Mouse (Mus musculus) forebrain, embryonic 12.5 days (tissue): ENCODE measurements around the gene Cmtm7. TPM values are rescaled to one million over a fixed set of nuclear protein-coding genes. Genes with fewer than 3 reads are reported as not detected.

Source experiments
- ATAC-seq: fragments of 200-750 bp; cut with Nextera tagmentation; 2 replicates; pipeline ENCODE4 v1.8.0; 2017; ENCODE audit warnings: moderate TSS enrichment; ENCODE audit not compliant: low FRiP score
- H3K27ac ChIP-seq: fragments of 300-500 bp; sonication (generic); 2 replicates; pipeline ENCODE4 v1.5.1; 2016; ENCODE audit warnings: mild to moderate bottlenecking
- H3K27me3 ChIP-seq: fragments of 300-500 bp; sonication (generic); 2 replicates; pipeline ENCODE4 v1.6.1; 2016; ENCODE audit warnings: mild to moderate bottlenecking
- H3K36me3 ChIP-seq: fragments of 300-500 bp; sonication (generic); replicated peaks from 2 replicates; pipeline ENCODE4 v1.6.1; 2016; ENCODE audit warnings: mild to moderate bottlenecking
- H3K4me1 ChIP-seq: fragments of 300-500 bp; sonication (generic); 2 replicates; pipeline ENCODE4 v1.6.1; 2016
- H3K4me2 ChIP-seq: fragments of 300-500 bp; sonication (generic); 2 replicates; pipeline ENCODE4 v1.6.1; 2016; ENCODE audit warnings: mild to moderate bottlenecking, moderate library complexity
- H3K4me3 ChIP-seq: fragments of 300-500 bp; sonication (generic); replicated peaks from 2 replicates; pipeline ENCODE4 v1.5.1; 2016; ENCODE audit warnings: mild to moderate bottlenecking
- H3K9ac ChIP-seq: fragments of 300-500 bp; sonication (generic); 2 replicates; pipeline ENCODE4 v1.6.1; 2016; ENCODE audit warnings: mild to moderate bottlenecking
- H3K9me3 ChIP-seq: fragments of 300-500 bp; sonication (generic); 2 replicates; pipeline ENCODE4 v1.6.1; 2016
- WGBS: fragments of 180-500 bp; shearing (Covaris S2); methylation state at CpG from one replicate; pipeline ENCODE4 v1.1.7; 2016; 5-methylcytosine and 5-hydroxymethylcytosine counted together
- polyA plus RNA-seq: library from polyadenylated mRNA; unstranded; fragments of >200 nt; fragmentation: Nextera tagmentation; extraction: Ambion mirVana; gene quantifications from 2 replicates; pipeline ENCODE4 v1.2.1, GENCODE M21; 2016

Gene Cmtm7
- polyA plus RNA-seq, 1 experiment from 2014 or later, result 41.2 TPM

DNA sequence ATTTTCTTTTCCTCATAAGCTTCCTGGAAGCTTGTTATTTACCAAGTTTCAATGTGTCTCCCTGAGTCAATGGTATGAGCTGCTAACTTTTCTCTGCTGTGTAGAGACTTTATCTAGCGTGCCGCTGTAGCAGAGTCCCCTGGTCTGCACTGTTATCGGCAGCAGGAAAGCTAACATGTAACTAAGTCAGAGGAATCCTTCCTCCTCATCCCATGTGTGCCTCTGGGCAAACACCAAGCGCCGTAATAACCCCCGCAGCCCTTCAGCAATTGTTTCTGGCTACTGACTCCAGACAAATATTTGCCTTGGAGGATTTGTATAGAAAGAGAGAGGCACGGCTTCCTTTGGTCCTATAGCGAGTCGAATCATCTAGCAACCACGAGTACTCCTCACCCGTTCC lies 29.2 kb upstream of the Cmtm7 start:
- WGBS, result 87% methylated on average over 11 of the region's 11 CpGs
- Histone ChIP-seq H3K27ac (no peak overlapping the region), H3K36me3 (no peaks in the 10 kb centered on the region), H3K9ac (no peak overlapping the region), H3K4me2 (no peak overlapping the region), H3K27me3 (no peaks in the 10 kb centered on the region), H3K9me3 (0 out of 2 replicates have a peak, but pooled peaks cover 3% of the 10 kb centered on the region), H3K4me3 (no peak overlapping the region), H3K4me1 (no peaks in the 10 kb centered on the region)
- no peak for ATAC-seq

DNA sequence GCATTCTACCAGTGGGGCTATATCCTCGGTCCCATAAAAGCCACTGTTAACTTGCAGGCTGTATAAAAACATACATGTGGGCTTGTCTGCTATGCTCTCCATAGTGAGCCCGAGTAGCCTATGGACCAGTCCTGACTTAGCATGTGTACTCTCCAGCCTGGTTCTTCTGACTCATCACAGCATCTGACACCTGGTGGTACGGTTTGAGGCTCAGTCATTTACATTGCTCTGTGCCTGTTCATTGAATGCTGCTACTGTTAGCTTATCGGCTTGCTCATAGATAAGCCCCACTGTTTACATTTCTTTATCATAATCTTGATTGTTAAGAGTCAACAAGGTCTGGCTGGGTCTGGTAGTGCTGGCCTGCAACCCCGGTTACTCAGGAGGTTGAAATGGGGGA lies 27.0 kb upstream of the Cmtm7 start:
- Histone ChIP-seq H3K9me3 (no peaks in the 10 kb centered on the region), H3K4me1 (peaks cover 5% of the 10 kb centered on the region; the same call in 1 of the 2 replicates), H3K4me3 (no peak overlapping the region), H3K27me3 (no peaks in the 10 kb centered on the region), H3K9ac (no peak overlapping the region), H3K36me3 (no peaks in the 10 kb centered on the region), H3K27ac (no peak overlapping the region), H3K4me2 (no peak overlapping the region)
- 86% methylated on average over 5 of the region's 5 CpGs for WGBS
- ATAC-seq, result no peak

- H3K36me3 ChIP-seq, result no peaks in the 10 kb centered on the region
- ATAC-seq, result no peak
- no peaks in the 10 kb centered on the region for H3K9me3 ChIP-seq
- no peaks in the 10 kb centered on the region for H3K27me3 ChIP-seq
- 0 out of 2 replicates have a peak overlapping the region, but pooled peaks have one; percentile 2 for H3K27ac ChIP-seq
- no peak overlapping the region for H3K4me3 ChIP-seq
- peaks cover 8% of the 10 kb centered on the region; the same call in 1 of the 2 replicates for H3K4me1 ChIP-seq
- H3K4me2 ChIP-seq, result no peak overlapping the region
- WGBS, result 62% methylated on average over 8 of the region's 8 CpGs
- no peak overlapping the region for H3K9ac ChIP-seq
Measured at GRCm38 (mm10) chr9:114807261-114807660, 25.6 kb upstream of the Cmtm7 start.

GRCm38 (mm10) chr9:114805151-114805671 lies 23.6 kb upstream of the Cmtm7 start:
- peaks cover 8% of the 10 kb centered on the region for H3K4me1 ChIP-seq
- H3K27ac ChIP-seq, result no peak overlapping the region
- no peaks in the 10 kb centered on the region for H3K36me3 ChIP-seq
- no peak overlapping the region for H3K4me2 ChIP-seq
- H3K4me3 ChIP-seq, result no peak overlapping the region
- no peak for ATAC-seq
- no peaks in the 10 kb centered on the region for H3K9me3 ChIP-seq
- H3K27me3 ChIP-seq, result no peaks in the 10 kb centered on the region
- no peak overlapping the region for H3K9ac ChIP-seq
- WGBS, result 76% methylated on average over 19 of the region's 19 CpGs

DNA sequence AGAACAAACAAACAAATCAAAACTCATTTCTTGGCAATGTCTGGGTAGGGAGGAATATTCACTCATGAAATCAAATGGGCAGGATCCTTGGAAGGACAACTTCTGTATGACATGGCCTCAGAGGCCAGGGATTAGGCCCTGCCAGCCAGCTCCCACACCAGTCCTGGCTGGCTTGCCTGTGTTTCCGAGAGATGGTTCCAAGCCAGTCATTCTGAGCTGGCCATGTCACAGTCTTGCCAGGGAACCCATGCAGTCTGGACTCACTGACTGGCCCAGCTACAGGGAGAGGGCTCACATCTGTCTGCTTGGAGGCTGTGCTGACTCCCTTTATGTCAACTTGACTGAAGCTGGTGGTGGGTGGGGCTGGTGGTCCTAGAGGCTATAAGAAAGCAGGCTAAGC lies 20.5 kb upstream of the Cmtm7 start:
- Histone ChIP-seq H3K36me3 (no peaks in the 10 kb centered on the region), H3K4me3 (no peak overlapping the region), H3K4me2 (no peak overlapping the region), H3K9me3 (no peaks in the 10 kb centered on the region), H3K27ac (no peak overlapping the region), H3K9ac (no peak overlapping the region), H3K27me3 (no peaks in the 10 kb centered on the region), H3K4me1 (peaks cover 10% of the 10 kb centered on the region)
- WGBS, result 68% methylated on average over 1 of the region's 1 CpGs
- ATAC-seq, result no peak

- Histone ChIP-seq H3K9ac (no peak overlapping the region), H3K4me1 (peaks cover 10% of the 10 kb centered on the region), H3K36me3 (no peaks in the 10 kb centered on the region), H3K4me3 (no peak overlapping the region), H3K4me2 (no peak overlapping the region), H3K9me3 (no peaks in the 10 kb centered on the region), H3K27me3 (no peaks in the 10 kb centered on the region), H3K27ac (no peak overlapping the region)
- 47% methylated on average over 15 of the region's 15 CpGs for WGBS
- ATAC-seq, result no peak
Measured at GRCm38 (mm10) chr9:114801301-114801700, 19.6 kb upstream of the Cmtm7 start.

GRCm38 (mm10) chr9:114799498-114800107 lies 17.9 kb upstream of the Cmtm7 start:
- Histone ChIP-seq H3K4me1 (peaks cover 8% of the 10 kb centered on the region), H3K36me3 (no peaks in the 10 kb centered on the region), H3K27ac (no peak overlapping the region), H3K9ac (no peak overlapping the region), H3K4me3 (no peak overlapping the region), H3K4me2 (no peak overlapping the region), H3K27me3 (no peaks in the 10 kb centered on the region), H3K9me3 (no peaks in the 10 kb centered on the region)
- 42% methylated on average over 10 of the region's 10 CpGs for WGBS
- no peak for ATAC-seq

GRCm38 (mm10) chr9:114798845-114799244 lies 17.2 kb upstream of the Cmtm7 start:
- Histone ChIP-seq H3K9ac (no peak overlapping the region), H3K4me2 (no peak overlapping the region), H3K9me3 (no peaks in the 10 kb centered on the region), H3K27ac (no peak overlapping the region), H3K4me1 (peaks cover 7% of the 10 kb centered on the region), H3K36me3 (no peaks in the 10 kb centered on the region), H3K4me3 (no peak overlapping the region), H3K27me3 (no peaks in the 10 kb centered on the region)
- WGBS, result 38% methylated on average over 6 of the region's 6 CpGs
- no peak for ATAC-seq

DNA sequence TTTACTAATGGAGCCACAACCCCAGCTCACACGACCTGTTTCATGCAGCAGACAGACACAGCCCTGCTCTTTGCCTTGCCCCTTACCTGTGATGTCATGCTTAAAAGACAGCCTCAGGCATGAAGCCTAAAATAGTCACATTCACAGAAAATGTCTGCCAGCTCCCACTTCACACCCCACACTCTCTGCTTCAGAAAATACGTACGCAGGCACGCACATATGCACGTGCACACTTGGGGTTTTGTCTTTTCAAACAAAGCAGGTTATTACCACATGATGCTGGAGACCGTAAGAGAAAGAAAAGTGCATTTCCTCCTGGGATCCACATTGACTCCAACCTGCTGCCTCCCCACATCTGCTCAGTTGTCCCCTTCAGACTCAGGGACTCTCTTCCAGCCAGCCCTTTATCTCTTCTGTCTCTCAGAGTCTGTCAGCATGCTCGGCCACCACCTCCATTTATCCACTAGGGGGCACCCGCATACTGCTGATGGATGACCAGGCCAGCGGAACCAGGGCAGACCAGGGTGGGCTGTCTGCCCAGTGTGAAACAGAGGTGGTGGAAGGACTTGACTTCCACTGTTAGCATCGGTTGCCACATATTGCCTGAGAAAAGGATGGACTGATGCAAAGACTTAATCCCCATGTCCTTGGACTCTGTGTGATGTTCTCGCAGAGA lies 15.8 kb upstream of the Cmtm7 start:
- Histone ChIP-seq H3K9ac (no peak overlapping the region), H3K4me1 (peaks cover 2% of the 10 kb centered on the region), H3K27ac (no peak overlapping the region), H3K4me2 (no peak overlapping the region), H3K36me3 (no peaks in the 10 kb centered on the region), H3K27me3 (no peaks in the 10 kb centered on the region), H3K9me3 (no peaks in the 10 kb centered on the region), H3K4me3 (no peak overlapping the region)
- 54% methylated on average over 11 of the region's 11 CpGs for WGBS
- ATAC-seq, result peak; percentile 89

- Histone ChIP-seq H3K27ac (no peak overlapping the region), H3K9ac (no peak overlapping the region), H3K4me3 (no peak overlapping the region), H3K9me3 (no peaks in the 10 kb centered on the region), H3K4me1 (peaks cover 9% of the 10 kb centered on the region), H3K4me2 (no peak overlapping the region), H3K27me3 (no peaks in the 10 kb centered on the region), H3K36me3 (no peaks in the 10 kb centered on the region)
- peak; percentile 18; the same call in 1 of the 2 replicates for ATAC-seq
- 55% methylated on average over 11 of the region's 11 CpGs for WGBS
Measured at GRCm38 (mm10) chr9:114796473-114797050, 14.9 kb upstream of the Cmtm7 start.

DNA sequence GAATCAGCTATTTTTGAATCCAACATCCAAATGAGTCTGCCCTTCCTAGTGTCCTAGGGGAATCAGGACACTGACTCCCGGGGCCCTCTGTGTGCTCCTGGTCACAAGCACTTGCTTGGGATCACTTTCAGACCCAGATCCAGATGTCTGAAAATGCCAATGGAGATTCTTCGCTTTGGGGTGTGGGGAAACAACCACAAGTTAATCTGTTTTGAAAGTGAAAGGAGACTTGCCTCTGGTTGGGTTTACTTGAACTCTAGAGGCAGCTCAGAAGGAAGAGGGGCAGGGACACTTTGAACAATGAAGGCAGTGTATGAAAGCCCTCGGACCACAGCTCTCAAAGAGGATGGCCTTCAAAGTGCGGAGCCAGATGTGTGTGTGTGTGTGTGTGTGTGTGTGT lies 12.8 kb upstream of the Cmtm7 start:
- no peak for ATAC-seq
- Histone ChIP-seq H3K4me1 (peaks cover 9% of the 10 kb centered on the region), H3K27me3 (no peaks in the 10 kb centered on the region), H3K4me2 (no peak overlapping the region), H3K9me3 (no peaks in the 10 kb centered on the region), H3K4me3 (no peak overlapping the region), H3K9ac (no peak overlapping the region), H3K27ac (no peak overlapping the region), H3K36me3 (no peaks in the 10 kb centered on the region)
- 74% methylated on average over 4 of the region's 4 CpGs for WGBS

- H3K27ac ChIP-seq, result no peak overlapping the region
- no peaks in the 10 kb centered on the region for H3K9me3 ChIP-seq
- ATAC-seq, result no peak
- no peaks in the 10 kb centered on the region for H3K27me3 ChIP-seq
- no peak overlapping the region for H3K4me3 ChIP-seq
- peaks cover 8% of the 10 kb centered on the region for H3K4me1 ChIP-seq
- H3K9ac ChIP-seq, result no peak overlapping the region
- 88% methylated on average over 9 of the region's 9 CpGs for WGBS
- H3K36me3 ChIP-seq, result no peaks in the 10 kb centered on the region
- no peak overlapping the region for H3K4me2 ChIP-seq
Measured at GRCm38 (mm10) chr9:114793764-114794295, 12.2 kb upstream of the Cmtm7 start.
